Mouse (Mus musculus) C2C12 (cell line): Measurements from ENCODE around the gene Arid3a.

Experiments used
- CEBPB ChIP-seq: IDR thresholded peaks from one replicate; pipeline ENCODE4 v1.6.1; 2011; ENCODE audit warnings: low read depth, mild to moderate bottlenecking, control low read depth, moderate library complexity
- CTCF ChIP-seq: IDR thresholded peaks from one replicate; pipeline ENCODE4 v1.5.1; 2011; ENCODE audit not compliant: control insufficient read depth, insufficient read depth, insufficient read length
- FOSL1 ChIP-seq: IDR thresholded peaks from one replicate; pipeline ENCODE4 v1.8.0; 2011; ENCODE audit warnings: mild to moderate bottlenecking, low read length; ENCODE audit not compliant: poor library complexity, insufficient read depth, severe bottlenecking
- MAX ChIP-seq: IDR thresholded peaks from one replicate; pipeline ENCODE4 v1.6.1; 2011; ENCODE audit warnings: mild to moderate bottlenecking, control low read depth
- MYOD1 ChIP-seq: IDR thresholded peaks from one replicate; pipeline ENCODE4 v1.6.1; 2011; ENCODE audit warnings: low read depth; ENCODE audit not compliant: control insufficient read depth, insufficient read length
- MYOG ChIP-seq: IDR thresholded peaks from one replicate; pipeline ENCODE4 v1.6.1; 2011; ENCODE audit not compliant: control insufficient read depth, insufficient read length; ENCODE audit errors: extremely low read depth

DNA sequence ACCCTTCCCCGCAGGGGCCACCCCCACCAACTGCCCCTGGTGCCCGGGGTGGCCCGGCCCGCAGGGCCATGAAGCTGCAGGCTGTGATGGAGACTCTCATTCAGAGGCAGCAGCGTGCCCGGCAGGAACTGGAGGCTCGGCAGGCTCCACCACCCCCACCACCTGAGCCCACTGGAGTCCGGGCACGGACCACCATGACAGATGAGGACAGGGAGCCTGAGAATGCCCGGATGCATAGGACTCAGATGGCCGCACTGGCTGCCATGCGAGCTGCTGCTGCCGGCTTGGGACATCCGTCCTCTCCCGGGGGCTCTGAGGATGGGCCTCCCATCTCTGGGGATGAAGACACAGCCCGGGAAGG lies 4.0 kb downstream of the Arid3a start:
- TF ChIP-seq CTCF (no peak), MYOD1 (no peak), MAX (no peak), FOSL1 (no peak), CEBPB (no peak), MYOG (no peak)
